ENCODE assay signal across 8 mouse cellular contexts in the genomic region with DNA sequence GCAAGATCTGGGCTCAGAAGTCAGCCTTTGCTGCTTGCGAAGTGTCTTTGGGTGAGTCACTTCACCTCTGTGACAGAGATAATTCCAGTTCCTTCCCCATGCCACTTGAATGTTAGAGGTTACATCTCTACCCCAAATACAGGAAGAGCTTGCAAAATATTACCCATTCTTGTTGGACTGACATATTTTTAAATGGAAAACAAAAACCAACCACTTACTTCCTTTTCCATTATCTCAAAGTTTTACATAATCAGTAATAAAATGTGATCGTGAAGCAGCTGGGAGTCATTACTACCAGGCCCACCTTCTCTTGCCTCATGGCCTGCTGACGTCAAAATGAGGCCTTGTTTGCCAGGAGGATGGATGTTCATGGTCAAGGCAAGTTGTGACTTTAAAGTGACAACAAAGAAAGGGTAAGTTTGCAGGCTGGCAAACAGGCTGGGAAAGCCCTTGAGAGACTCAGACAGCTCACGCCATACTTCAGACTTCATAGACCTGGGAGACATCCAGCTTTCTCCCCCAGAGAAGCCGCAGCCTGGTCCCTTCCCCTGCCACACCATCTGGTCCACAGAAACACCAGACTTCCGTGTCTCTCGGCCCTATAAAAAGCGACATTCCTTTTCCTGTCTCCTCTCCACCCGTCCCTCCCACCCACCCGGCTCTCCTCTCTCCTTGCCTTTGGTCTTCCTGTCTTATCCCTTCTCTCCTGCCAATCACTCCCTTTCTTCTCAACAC. TPM values are rescaled to one million over a fixed set of nuclear protein-coding genes. Genes with fewer than 3 reads are reported as not detected.
A peak's percentile ranks its signal among the peaks of the same experiment; 100 is the strongest.
DNase-seq lines count a peak whose midpoint lies in the region; ATAC-seq and TF ChIP-seq lines count a peak whose summit lies in the region.

No protein-coding gene starts in this region.

- peak; percentile 11 for DNase-seq in thymus, adult 2 months
- DNase-seq in thymus, postnatal 0 days (ENCODE audit: low spot score): no peak
- no peak for DNase-seq in forebrain, embryonic 11.5 days (ENCODE audit: low spot score)
- peak; percentile 8 to 12 for DNase-seq in heart, postnatal 14 days
- DNase-seq in layer of hippocampus, postnatal 36 days: peak; percentile 40 to 43
- peak; percentile 47 for DNase-seq in lung, postnatal 25 days (ENCODE audit: low spot score)
- DNase-seq in adipocyte (ENCODE audit: low spot score): no peak

- H3K4me1 ChIP-seq in thymus, adult 2 months (replicated peaks; ENCODE audit: control insufficient read depth, insufficient read depth, low read length): no peaks in the 10 kb centered on the region
- H3K4me1 ChIP-seq in forebrain, embryonic 11.5 days (replicated peaks; ENCODE audit: control insufficient read depth, insufficient read depth, low read length): no peaks in the 10 kb centered on the region
- H3K4me1 ChIP-seq in stomach, embryonic 14.5 days (ENCODE audit: control insufficient read depth, insufficient read depth, low read length): no peaks in the 10 kb centered on the region

- no peak overlapping the region for H3K4me2 ChIP-seq in forebrain, embryonic 11.5 days (ENCODE audit: low read depth, low read length, severe bottlenecking)
- no peak overlapping the region; the same call in 1 of the 2 replicates for H3K4me2 ChIP-seq in stomach, embryonic 14.5 days (replicated peaks; ENCODE audit: low read depth, low read length)

- no peaks in the 10 kb centered on the region for H3K27me3 ChIP-seq in thymus, adult 2 months (ENCODE audit: control insufficient read depth, insufficient read depth, low read length)
- H3K27me3 ChIP-seq in forebrain, embryonic 11.5 days (ENCODE audit: control insufficient read depth, insufficient read depth, low read length): no peaks in the 10 kb centered on the region
- no peaks in the 10 kb centered on the region for H3K27me3 ChIP-seq in stomach, embryonic 14.5 days (ENCODE audit: control insufficient read depth, insufficient read depth, low read length)

- no peak for TF ChIP-seq POLR2A in thymus, adult 2 months (IDR thresholded peaks at IDR 0.05; ENCODE audit: control insufficient read depth, extremely low read depth, insufficient read depth, low read length, poor library complexity)

- no peak for TF ChIP-seq CTCF in thymus, adult 2 months (IDR thresholded peaks at IDR 0.05; ENCODE audit: borderline replicate concordance, control insufficient read depth, extremely low read depth, insufficient read depth, low read length, poor library complexity)

- H3K4me3 ChIP-seq in thymus, adult 2 months (ENCODE audit: control insufficient read depth, insufficient read depth, low read length): no peak overlapping the region
- no peak overlapping the region for H3K4me3 ChIP-seq in forebrain, embryonic 11.5 days (ENCODE audit: low read depth, low read length)
- no peak overlapping the region for H3K4me3 ChIP-seq in stomach, embryonic 14.5 days (ENCODE audit: low read depth, low read length)

- WGBS in thymus, adult 2 months: 56% methylated on average over 10 of the region's 10 CpGs
- 50% methylated on average over 10 of the region's 10 CpGs for WGBS in forebrain, embryonic 11.5 days
- 41% methylated on average over 10 of the region's 10 CpGs for WGBS in stomach, embryonic 14.5 days

- H3K9ac ChIP-seq in forebrain, embryonic 11.5 days (ENCODE audit: low read length): no peak overlapping the region
- H3K9ac ChIP-seq in stomach, embryonic 14.5 days (replicated peaks; ENCODE audit: low read depth, low read length): no peak overlapping the region

- intact Hi-C loops in heart, postnatal 14 days (cut with DNase I): loop anchor here (2.0 to 10.0 kb wide), 3 partner anchors 471 to 1319 kb away; no protein-coding TSS in a partner anchor

- H3K9me3 ChIP-seq in forebrain, embryonic 11.5 days (ENCODE audit: control insufficient read depth, low read length): no peaks in the 10 kb centered on the region
- H3K9me3 ChIP-seq in stomach, embryonic 14.5 days (ENCODE audit: control insufficient read depth, low read depth, low read length): no peaks in the 10 kb centered on the region

- H3K27ac ChIP-seq in thymus, adult 2 months (ENCODE audit: control insufficient read depth, insufficient read depth, low read length): no peak overlapping the region
- H3K27ac ChIP-seq in forebrain, embryonic 11.5 days (ENCODE audit: low read depth, low read length): no peak overlapping the region
- H3K27ac ChIP-seq in stomach, embryonic 14.5 days (ENCODE audit: low read length): no peak overlapping the region

- H3K36me3 ChIP-seq in thymus, adult 2 months (ENCODE audit: control insufficient read depth, insufficient read depth, low read length): no peaks in the 10 kb centered on the region
- H3K36me3 ChIP-seq in forebrain, embryonic 11.5 days (ENCODE audit: control insufficient read depth, insufficient read depth, low read length): no peaks in the 10 kb centered on the region
- no peaks in the 10 kb centered on the region for H3K36me3 ChIP-seq in stomach, embryonic 14.5 days (ENCODE audit: control insufficient read depth, insufficient read depth, low read length)

- peak; percentile 30; the same call in 1 of the 2 replicates for ATAC-seq in forebrain, embryonic 11.5 days (replicated peaks; ENCODE audit: low FRiP score)
- ATAC-seq in stomach, embryonic 14.5 days (ENCODE audit: insufficient number of reproducible peaks, insufficient read depth, low FRiP score, low read depth): peak; percentile 25; the same call in 1 of the 2 replicates

RNA-seq across cellular contexts. Expression of a gene that starts 27.2 kb away (rescaled TPM):
- polyA plus RNA-seq in thymus, adult 2 months (2012; rRNA removed): 15.6 and 20.6 TPM in 2 replicates
- polyA plus RNA-seq in thymus, postnatal 0 days (2015; fragmentation: Nextera tagmentation; extraction: Ambion mirVana): 29.6 and 30.5 TPM in 2 replicates
- polyA plus RNA-seq in forebrain, embryonic 11.5 days (2014; fragmentation: Nextera tagmentation; extraction: Ambion mirVana): 10.3 and 12.1 TPM in 2 replicates
- total RNA-seq in heart, postnatal 14 days (2021): 10 to 100 TPM; 48.8 to 50.5 TPM
- total RNA-seq in layer of hippocampus, postnatal 36 days (2021): 10 to 100 TPM; 30.0 to 31.4 TPM
- 22.7 and 27.1 TPM in 2 replicates for polyA plus RNA-seq in stomach, embryonic 14.5 days (2014; fragmentation: Nextera tagmentation; extraction: Ambion mirVana)

Comparison
In these comparisons a context has a peak if more than half of its experiments do, and no peak if none do; other contexts are left out.
1. DNase-seq: peak in thymus, adult 2 months (single experiment), heart, postnatal 14 days (2 of 2), layer of hippocampus, postnatal 36 days (2 of 2) and lung, postnatal 25 days (single experiment); none in thymus, postnatal 0 days (single experiment), forebrain, embryonic 11.5 days (single experiment) and adipocyte (single experiment).